Mouse (Mus musculus) forebrain, embryonic 14.5 days (tissue): ENCODE results near the gene Olfr1271. TPM values are rescaled to one million over a fixed set of nuclear protein-coding genes. Genes with fewer than 3 reads are reported as not detected.
"Not testable (repeated sequence)": the region's sequence is repeated elsewhere in the genome, so short reads cannot be mapped to it uniquely, and the experiment has no call there.

Experiments
- ATAC-seq: fragments of 200-750 bp; cut with Nextera tagmentation; 2 replicates; pipeline ENCODE4 v1.8.0; 2017; ENCODE audit warnings: mild to moderate bottlenecking, moderate library complexity
- DNase-seq: peaks from one replicate; pipeline ENCODE4 v3.0.0-alpha.2; 2015; ENCODE audit warnings: low spot score
- H3K27ac ChIP-seq: fragments of 300-500 bp; sonication (generic); 2 replicates; pipeline ENCODE4 v1.5.1; 2014; ENCODE audit warnings: low read depth, mild to moderate bottlenecking, control low read depth, low read length, moderate library complexity
- H3K27me3 ChIP-seq: fragments of 300-500 bp; sonication (generic); replicated peaks from 2 replicates; pipeline ENCODE4 v1.6.1; 2014; ENCODE audit warnings: low read length, control low read depth, mixed read lengths; ENCODE audit not compliant: control insufficient read depth, insufficient read depth
- H3K36me3 ChIP-seq: fragments of 300-500 bp; sonication (generic); 2 replicates; pipeline ENCODE4 v1.6.1; 2014; ENCODE audit warnings: low read length, control low read depth; ENCODE audit not compliant: control insufficient read depth, insufficient read depth
- H3K4me1 ChIP-seq: fragments of 300-500 bp; sonication (generic); 2 replicates; pipeline ENCODE4 v1.6.1; 2014; ENCODE audit warnings: antibody characterized with exemption, low read length, control low read depth; ENCODE audit not compliant: control insufficient read depth, insufficient read depth
- H3K4me2 ChIP-seq: fragments of 300-500 bp; sonication (generic); 2 replicates; pipeline ENCODE4 v1.6.1; 2014; ENCODE audit warnings: mild to moderate bottlenecking, control low read depth, low read length
- H3K4me3 ChIP-seq: fragments of 300-500 bp; sonication (generic); 2 replicates; pipeline ENCODE4 v1.5.1; 2014; ENCODE audit warnings: low read depth, low read length, control low read depth
- H3K9ac ChIP-seq: fragments of 300-500 bp; sonication (generic); 2 replicates; pipeline ENCODE4 v1.6.1; 2014; ENCODE audit warnings: mild to moderate bottlenecking, low read length, control low read depth, moderate library complexity
- H3K9me3 ChIP-seq: fragments of 300-500 bp; sonication (generic); replicated peaks from 2 replicates; pipeline ENCODE4 v1.6.1; 2016; ENCODE audit warnings: low read length, control low read depth, mixed read lengths; ENCODE audit not compliant: control insufficient read depth
- WGBS: fragments of 180-500 bp; shearing (Covaris S2); extraction: QIAGEN DNeasy Blood & Tissue Kit; methylation state at CpG from one replicate; pipeline ENCODE4 v1.1.7; 2014; 5-methylcytosine and 5-hydroxymethylcytosine counted together
- polyA plus RNA-seq: library from polyadenylated mRNA; unstranded; fragments of >200 nt; fragmentation: Nextera tagmentation; extraction: Ambion mirVana; gene quantifications from 2 replicates; pipeline ENCODE4 v1.2.1, GENCODE M21; 2014

Gene Olfr1271
- not detected in 2 replicates for polyA plus RNA-seq

DNA sequence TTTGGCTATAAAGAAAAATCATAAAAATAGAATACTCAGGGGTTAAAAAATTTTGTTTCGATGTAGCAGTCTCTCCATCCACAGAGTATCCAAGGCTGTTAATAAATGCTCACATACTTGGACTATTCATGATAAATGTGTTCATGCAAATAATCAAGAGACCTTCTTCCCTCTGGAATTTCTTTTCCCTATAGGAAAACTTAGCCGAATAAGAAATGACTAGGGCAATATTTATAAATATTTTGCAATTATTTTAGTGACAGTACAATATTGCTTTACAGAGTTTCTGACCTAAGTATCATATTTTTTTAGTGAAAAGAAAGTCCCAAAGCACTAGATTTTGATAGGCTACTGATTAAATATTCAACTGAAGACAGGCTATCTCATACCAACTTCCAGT, at the start of gene Olfr1271:
Olfr1271 (minus strand) TSS at position 101 of the 400 bp plus-strand sequence.
- Histone ChIP-seq H3K9me3 (no peaks in the 10 kb centered on the region), H3K4me2 (no peak within 1 kb of the TSS), H3K36me3 (no peaks in the 10 kb centered on the region), H3K9ac (no peak within 1 kb of the TSS), H3K27me3 (no peaks in the 10 kb centered on the region), H3K4me1 (no peaks in the 10 kb centered on the region), H3K27ac (no peak within 1 kb of the TSS), H3K4me3 (no peak within 1 kb of the TSS)
- ATAC-seq (no peak), DNase-seq (no peak)
- 95% methylated on average over 2 of the region's 2 CpGs for WGBS

GRCm38 (mm10) chr2:90292741-90293140, 21.9 kb upstream of the Olfr1271 start, which contains the start of gene Olfr1272:
Gene Olfr1272 (minus strand): TSS chr2:90292841.
- 79% methylated on average over 6 of the region's 6 CpGs for WGBS
- no peak within 1 kb of the TSS for H3K27ac ChIP-seq
- H3K9ac ChIP-seq, result no peak within 1 kb of the TSS
- no peaks in the 10 kb centered on the region for H3K27me3 ChIP-seq
- no peaks in the 10 kb centered on the region for H3K4me1 ChIP-seq
- H3K4me2 ChIP-seq, result no peak within 1 kb of the TSS
- no peaks in the 10 kb centered on the region for H3K9me3 ChIP-seq
- DNase-seq, result no peak
- H3K36me3 ChIP-seq, result no peaks in the 10 kb centered on the region
- no peak within 1 kb of the TSS for H3K4me3 ChIP-seq
- ATAC-seq, result no peak

- no peak for DNase-seq
- Histone ChIP-seq H3K4me1 (no peaks in the 10 kb centered on the region), H3K9me3 (no peaks in the 10 kb centered on the region), H3K36me3 (no peaks in the 10 kb centered on the region), H3K27ac (no peak within 1 kb of the TSS), H3K9ac (no peak within 1 kb of the TSS), H3K4me2 (no peak within 1 kb of the TSS), H3K27me3 (no peaks in the 10 kb centered on the region), H3K4me3 (no peak within 1 kb of the TSS)
- WGBS, result 97% methylated on average over 4 of the region's 4 CpGs
- no peak for ATAC-seq
These were observed 13.3 kb downstream of the Olfr1271 start, which contains the start of gene Olfr142 for GRCm38 (mm10) chr2:90257492-90257891. Gene Olfr142 (minus strand): TSS chr2:90257592.

DNA sequence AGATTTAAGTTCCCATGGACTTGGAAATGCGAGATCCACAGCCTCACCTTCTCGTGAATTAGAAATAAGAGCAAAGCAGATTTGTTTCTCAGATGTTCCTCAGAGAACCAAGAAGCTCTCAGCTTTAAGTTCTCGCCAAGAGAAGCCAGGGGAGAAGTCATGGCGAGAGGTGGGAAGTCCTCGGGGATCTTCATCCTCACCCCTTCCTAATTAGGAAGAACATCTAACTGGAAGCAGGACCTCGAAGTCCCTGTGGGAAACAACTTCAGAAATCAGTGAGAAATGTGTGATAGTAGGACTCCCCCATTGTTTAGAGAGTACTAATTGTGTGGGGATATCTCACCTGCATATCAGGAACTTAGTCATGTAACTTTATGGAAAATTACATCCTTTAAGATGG, 46.4 kb downstream of the Olfr1271 start, which contains the start of gene Olfr1506:
Olfr1506 (minus strand) TSS at position 101 of the 400 bp plus-strand sequence.
- not testable (repeated sequence) for H3K4me3 ChIP-seq, H3K27ac ChIP-seq, H3K9ac ChIP-seq, H3K4me1 ChIP-seq, H3K9me3 ChIP-seq, DNase-seq, H3K27me3 ChIP-seq, H3K36me3 ChIP-seq, H3K4me2 ChIP-seq, ATAC-seq
- no CpG with 5 or more reads among the region's 6 CpGs for WGBS

Other genes with a start within 250 kb of the Olfr1271 start
- gene Olfr1264, start 245.5 kb downstream of the Olfr1271 start, polyA plus RNA-seq, result not detected in 2 replicates
- not detected in 2 replicates for gene Olfr1265, start 235.7 kb downstream of the Olfr1271 start, polyA plus RNA-seq
- gene Olfr140, start 207.4 kb downstream of the Olfr1271 start, polyA plus RNA-seq, result not detected in 2 replicates
- not detected in 2 replicates for gene Olfr1269, start 149.6 kb downstream of the Olfr1271 start, polyA plus RNA-seq
- gene Olfr32, start 128.7 kb downstream of the Olfr1271 start, polyA plus RNA-seq, result not detected in 2 replicates
- not detected in 2 replicates for gene Olfr1270, start 117.9 kb downstream of the Olfr1271 start, polyA plus RNA-seq
- not detected in 2 replicates for gene Olfr1506, start 46.5 kb downstream of the Olfr1271 start, polyA plus RNA-seq
- gene Olfr142, start 13.4 kb downstream of the Olfr1271 start, polyA plus RNA-seq, result not detected in 2 replicates
- not detected in 2 replicates for gene Olfr1272, start 21.8 kb upstream of the Olfr1271 start, polyA plus RNA-seq
- not detected in 2 replicates for gene Gm13769, start 51.2 kb upstream of the Olfr1271 start, polyA plus RNA-seq
- not detected in 2 replicates for gene Olfr1274-ps, start 127.7 kb upstream of the Olfr1271 start, polyA plus RNA-seq